Mouse (Mus musculus) splenic B cell, adult 2 months (primary cell): ENCODE measurements around the gene Ddah2.

ENCODE experiments used
- DNase-seq: peaks from one replicate; pipeline ENCODE4 v3.0.0-alpha.2; 2011; ENCODE audit warnings: low read depth, low spot score
- H3K27me3 ChIP-seq: 2 replicates; pipeline ENCODE4 v1.6.1; 2012; ENCODE audit warnings: mild to moderate bottlenecking, low read length, moderate library complexity, mixed read lengths; ENCODE audit not compliant: control insufficient read depth, poor library complexity, insufficient read depth, severe bottlenecking
- H3K36me3 ChIP-seq: 2 replicates; pipeline ENCODE4 v1.6.1; 2012; ENCODE audit warnings: mild to moderate bottlenecking, low read length, moderate library complexity, mixed read lengths; ENCODE audit not compliant: control insufficient read depth, poor library complexity, insufficient read depth, severe bottlenecking

The Ddah2 gene

GRCm38 (mm10) chr17:35052271-35052798 is 6.5 kb upstream of the Ddah2 start:
- no peak for DNase-seq
- no peaks in the 10 kb centered on the region for H3K27me3 ChIP-seq
- peaks cover 20% of the 10 kb centered on the region for H3K36me3 ChIP-seq

GRCm38 (mm10) chr17:35055691-35056495 is 2.9 kb upstream of the Ddah2 start:
- no peak for DNase-seq
- H3K27me3 ChIP-seq = no peaks in the 10 kb centered on the region
- H3K36me3 ChIP-seq = peaks cover 24% of the 10 kb centered on the region

GRCm38 (mm10) chr17:35057090-35057489 is 1.7 kb upstream of the Ddah2 start:
- no peak for DNase-seq
- Histone ChIP-seq H3K36me3 (peaks cover 24% of the 10 kb centered on the region), H3K27me3 (no peaks in the 10 kb centered on the region)

GRCm38 (mm10) chr17:35058316-35058715 is 519 bp upstream of the Ddah2 start:
- Histone ChIP-seq H3K27me3 (no peaks in the 10 kb centered on the region), H3K36me3 (peaks cover 19% of the 10 kb centered on the region)
- no peak for DNase-seq

DNA sequence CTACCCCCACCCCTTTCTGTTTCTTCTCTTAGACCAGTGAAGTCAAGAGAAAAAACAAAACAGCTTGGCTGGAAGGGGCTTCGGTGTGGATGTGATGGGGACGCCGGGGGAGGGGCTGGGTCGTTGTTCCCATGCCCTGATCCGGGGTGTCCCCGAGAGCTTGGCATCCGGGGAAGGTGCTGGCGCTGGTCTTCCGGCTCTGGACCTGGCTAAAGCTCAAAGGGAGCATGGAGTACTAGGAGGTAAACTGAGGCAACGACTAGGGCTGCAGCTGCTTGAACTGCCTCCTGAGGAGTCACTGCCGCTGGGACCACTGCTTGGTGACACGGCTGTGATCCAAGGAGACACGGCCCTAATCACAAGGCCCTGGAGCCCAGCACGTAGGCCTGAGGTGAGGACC is 1.2 kb downstream of the Ddah2 start:
- peaks cover 8% of the 10 kb centered on the region for H3K36me3 ChIP-seq
- no peaks in the 10 kb centered on the region for H3K27me3 ChIP-seq
- no peak for DNase-seq

- DNase-seq = no peak
- H3K36me3 ChIP-seq = peaks cover 5% of the 10 kb centered on the region
- no peaks in the 10 kb centered on the region for H3K27me3 ChIP-seq
Observed at GRCm38 (mm10) chr17:35060737-35061297, 2.0 kb downstream of the Ddah2 start.

GRCm38 (mm10) chr17:35061299-35061698 is 2.5 kb downstream of the Ddah2 start:
- H3K27me3 ChIP-seq = no peaks in the 10 kb centered on the region
- no peak for DNase-seq
- H3K36me3 ChIP-seq = peaks cover 5% of the 10 kb centered on the region

DNA sequence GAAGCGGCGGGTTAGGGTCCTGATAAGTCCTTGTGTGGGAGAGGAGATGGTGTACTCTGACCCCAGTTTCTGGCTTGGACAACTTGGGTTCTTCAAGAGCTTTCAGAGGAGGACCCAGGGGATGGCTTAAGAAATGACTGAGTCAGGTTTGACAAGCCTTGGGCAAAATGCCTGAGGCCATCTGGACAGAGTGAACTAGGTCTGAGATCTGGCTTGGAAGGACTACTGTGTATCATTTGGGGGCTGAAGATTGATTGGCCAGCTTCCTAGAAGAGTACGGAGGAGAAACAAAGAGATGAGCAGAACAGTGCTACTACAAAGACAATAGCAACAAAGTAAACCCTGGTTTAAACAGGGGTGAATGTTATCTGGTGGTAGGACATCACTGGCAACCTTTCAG is 4.6 kb downstream of the Ddah2 start:
- no peaks in the 10 kb centered on the region for H3K27me3 ChIP-seq
- no peak for DNase-seq
- no peaks in the 10 kb centered on the region; the same call in 1 of the 2 replicates for H3K36me3 ChIP-seq

DNA sequence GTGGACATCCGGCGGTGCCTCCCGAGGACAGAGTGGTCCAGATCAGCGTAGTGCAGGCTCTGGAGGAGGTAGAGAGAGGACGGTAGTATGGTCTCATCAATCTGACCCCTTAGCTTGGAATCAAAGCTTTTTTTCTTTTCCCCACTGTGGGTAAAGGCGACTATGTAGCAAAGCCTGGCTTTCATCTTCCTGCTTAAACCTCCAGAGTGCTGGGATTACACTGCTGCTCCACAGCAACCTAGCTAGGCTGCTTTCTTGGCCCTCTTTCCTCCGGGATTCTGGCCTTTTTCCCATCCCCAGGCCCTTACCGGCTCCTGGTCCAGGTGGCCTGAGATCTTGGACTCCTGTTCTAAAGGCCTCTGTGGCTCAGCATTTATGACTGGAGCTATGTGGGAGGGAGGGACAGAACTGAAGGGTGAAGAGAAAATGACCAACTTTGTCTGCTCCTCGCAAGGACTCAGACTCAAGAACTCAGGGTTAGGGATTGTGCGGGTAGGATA is 5.6 kb downstream of the Ddah2 start:
- no peak for DNase-seq
- Histone ChIP-seq H3K36me3 (no peaks in the 10 kb centered on the region), H3K27me3 (no peaks in the 10 kb centered on the region)

GRCm38 (mm10) chr17:35064951-35065947 is 6.4 kb downstream of the Ddah2 start, which contains the start of gene Ly6g6c:
Ly6g6c (plus strand) TSS chr17:35065388.
- DNase-seq = peak; percentile 44
- Histone ChIP-seq H3K36me3 (no peaks in the 10 kb centered on the region), H3K27me3 (no peaks in the 10 kb centered on the region)

- Histone ChIP-seq H3K27me3 (no peaks in the 10 kb centered on the region), H3K36me3 (no peaks in the 10 kb centered on the region)
- DNase-seq = no peak
Observed at GRCm38 (mm10) chr17:35066084-35066483, 7.2 kb downstream of the Ddah2 start, which contains the start of gene Mpig6b. Mpig6b (minus strand) TSS chr17:35066184.

GRCm38 (mm10) chr17:35068213-35068914 is 9.5 kb downstream of the Ddah2 start:
- no peak for DNase-seq
- Histone ChIP-seq H3K36me3 (no peaks in the 10 kb centered on the region), H3K27me3 (no peaks in the 10 kb centered on the region)

DNA sequence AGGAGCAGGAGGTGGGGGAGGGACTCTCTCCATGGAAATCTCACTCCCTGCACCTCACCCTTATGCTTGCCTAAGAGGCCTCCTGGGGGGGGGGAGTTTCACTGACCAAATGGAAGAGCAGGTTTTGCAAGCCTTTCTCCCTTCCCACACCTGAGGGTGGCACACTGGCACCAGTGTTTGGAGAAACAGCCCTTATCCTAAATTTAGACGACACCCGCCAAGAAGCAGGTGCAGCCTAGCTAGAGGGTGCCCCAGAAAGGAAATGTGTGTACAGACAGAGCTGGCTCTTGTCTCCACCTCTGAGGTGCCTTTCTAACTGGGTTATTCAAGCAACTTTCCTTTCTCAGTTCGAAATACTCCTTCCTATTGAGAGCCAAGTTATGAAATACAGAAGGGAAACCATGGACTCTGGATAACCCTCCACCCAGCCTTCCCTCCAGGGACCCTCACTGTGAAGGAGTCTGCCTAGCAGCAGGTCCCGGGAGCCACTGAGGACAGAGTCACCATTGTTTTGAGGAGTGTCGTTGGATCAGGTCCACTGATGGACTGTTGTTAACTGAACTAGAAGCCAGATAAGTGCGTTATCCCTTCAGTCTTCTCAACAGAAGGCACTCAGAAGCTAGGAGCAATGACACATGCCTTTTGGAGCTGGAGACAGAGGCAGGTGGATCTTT is 11.9 kb downstream of the Ddah2 start:
- no peaks in the 10 kb centered on the region for H3K36me3 ChIP-seq
- no peak for DNase-seq
- H3K27me3 ChIP-seq = no peaks in the 10 kb centered on the region
